Mouse (Mus musculus): ENCODE measurements at regions not wholly inside any gene's neighbourhood (a gene's known extent, or its start where the extent isn't known, plus 50 kb on each side); places are given as distances from the start of the nearest gene placed in this dataset.

- DNase-seq: no peak
These were observed 989.8 kb upstream of the Zeb2 start for GRCm38 (mm10) chr2:46106991-46107390.

GRCm38 (mm10) chr2:46065034-46065802 lies 948.0 kb upstream of the Zeb2 start:
- DNase-seq: no peak

- DNase-seq: no peak
These were observed 938.5 kb upstream of the Zeb2 start for GRCm38 (mm10) chr2:46055729-46056128.

GRCm38 (mm10) chr2:46054902-46055301 lies 937.7 kb upstream of the Zeb2 start:
- DNase-seq: no peak

- DNase-seq: no peak
These were observed 904.7 kb upstream of the Zeb2 start for GRCm38 (mm10) chr2:46021854-46022253.

GRCm38 (mm10) chr2:46013771-46014269 lies 896.6 kb upstream of the Zeb2 start:
- DNase-seq: no peak

GRCm38 (mm10) chr2:46012716-46013115 lies 895.5 kb upstream of the Zeb2 start:
- no peak for DNase-seq

- no peak for DNase-seq
These were observed 858.0 kb upstream of the Zeb2 start for GRCm38 (mm10) chr2:45975157-45975556.

- no peak for DNase-seq
These were observed 851.4 kb upstream of the Zeb2 start for GRCm38 (mm10) chr2:45968635-45969034.

GRCm38 (mm10) chr2:45956792-45957330 lies 839.7 kb upstream of the Zeb2 start:
- DNase-seq: peak; percentile 71

GRCm38 (mm10) chr2:45948758-45949157 lies 831.6 kb upstream of the Zeb2 start:
- DNase-seq: no peak

- DNase-seq: no peak
These were observed 808.7 kb upstream of the Zeb2 start for GRCm38 (mm10) chr2:45925791-45926480.

- DNase-seq: no peak
These were observed 791.7 kb upstream of the Zeb2 start for GRCm38 (mm10) chr2:45908871-45909270.

- DNase-seq: no peak
These were observed 787.5 kb upstream of the Zeb2 start for GRCm38 (mm10) chr2:45904623-45905235.

GRCm38 (mm10) chr2:45904090-45904489 lies 786.9 kb upstream of the Zeb2 start:
- DNase-seq: no peak

- DNase-seq: no peak
These were observed 786.2 kb upstream of the Zeb2 start for GRCm38 (mm10) chr2:45903350-45903749.

- DNase-seq: no peak
These were observed 784.7 kb upstream of the Zeb2 start for GRCm38 (mm10) chr2:45901892-45902291.

- DNase-seq: no peak
These were observed 767.5 kb upstream of the Zeb2 start for GRCm38 (mm10) chr2:45884680-45885079.

GRCm38 (mm10) chr2:45878656-45879055 lies 761.5 kb upstream of the Zeb2 start:
- DNase-seq: no peak

- DNase-seq: peak; percentile 88
These were observed 742.7 kb upstream of the Zeb2 start for GRCm38 (mm10) chr2:45859901-45860331.

GRCm38 (mm10) chr2:45859445-45859844 lies 742.2 kb upstream of the Zeb2 start:
- no peak for DNase-seq

GRCm38 (mm10) chr2:45850018-45850605 lies 732.9 kb upstream of the Zeb2 start:
- no peak for DNase-seq

GRCm38 (mm10) chr2:45840389-45840788 lies 723.2 kb upstream of the Zeb2 start:
- DNase-seq: no peak

All from kidney, adult 9 months (tissue).